Mouse (Mus musculus) CH12.LX (cell line): ENCODE results near the gene Siah3. TPM values are rescaled to one million over a fixed set of nuclear protein-coding genes. Genes with fewer than 3 reads are reported as not detected.

Experiments used
- DNase-seq: peaks from one replicate; pipeline ENCODE4 v3.0.0-alpha.2; 2013; ENCODE audit errors: extremely low read depth
- H3K27ac ChIP-seq: 2 replicates; pipeline ENCODE4 v1.5.1; 2012; ENCODE audit warnings: low read depth, mild to moderate bottlenecking, control low read depth, moderate library complexity; ENCODE audit not compliant: insufficient read depth
- H3K27me3 ChIP-seq: replicated peaks from 2 replicates; pipeline ENCODE3; 2012; ENCODE audit warnings: inconsistent platforms
- H3K36me3 ChIP-seq, 2 experiments: replicated peaks in 1 of 2; 2 replicates each; pipeline versions ENCODE3 to v1.6.1; 2012; ENCODE audit warnings: inconsistent platforms in 1 of 2, low read length in 1 of 2, mild to moderate bottlenecking in 1 of 2, mixed read lengths in 1 of 2, moderate library complexity in 1 of 2; ENCODE audit not compliant: control insufficient read depth in 1 of 2, insufficient read depth in 1 of 2
- H3K4me1 ChIP-seq, 2 experiments: 2 replicates each; pipeline ENCODE4 v1.6.1; 2012; ENCODE audit warnings: inconsistent platforms in 1 of 2, moderate library complexity in 1 of 2; ENCODE audit not compliant: insufficient read depth in 2 of 2, control insufficient read depth in 1 of 2
- H3K4me2 ChIP-seq: 2 replicates; pipeline ENCODE4 v1.6.1; 2012; ENCODE audit warnings: low read depth, mild to moderate bottlenecking, control low read depth; ENCODE audit not compliant: poor library complexity, insufficient read depth, severe bottlenecking
- H3K4me3 ChIP-seq, 3 experiments: fragments of 150-350 bp in 1 of 3; sonication (generic) in 1 of 3; replicated peaks in 1 of 3; 2 replicates each; pipeline versions ENCODE3 to v1.5.1; 2011 to 2012; ENCODE audit warnings: low read depth in 2 of 3, low read length in 2 of 3, mild to moderate bottlenecking in 2 of 3, moderate library complexity in 2 of 3, control low read depth in 1 of 3, improper control_type of control experiment in 1 of 3, inconsistent platforms in 1 of 3, mixed read lengths in 1 of 3; ENCODE audit not compliant: poor library complexity in 1 of 3
- H3K79me2 ChIP-seq: replicated peaks from 2 replicates; pipeline ENCODE4 v1.6.1; 2012; ENCODE audit warnings: mild to moderate bottlenecking, moderate library complexity; ENCODE audit not compliant: control insufficient read depth, poor library complexity, insufficient read depth, severe bottlenecking; ENCODE audit errors: extremely low read depth
- H3K9ac ChIP-seq: 2 replicates; pipeline ENCODE4 v1.6.1; 2012; ENCODE audit warnings: low read depth, mild to moderate bottlenecking, control low read depth, moderate library complexity; ENCODE audit not compliant: insufficient read depth
- H3K9me3 ChIP-seq: replicated peaks from 2 replicates; pipeline ENCODE3; 2012; ENCODE audit warnings: low read length, inconsistent platforms, mixed read lengths
- CHD2 ChIP-seq: IDR thresholded peaks from 2 replicates; pipeline ENCODE4 v1.6.1; 2011; ENCODE audit warnings: low read length, improper control_type of control experiment
- E2F4 ChIP-seq: IDR thresholded peaks from 2 replicates; pipeline ENCODE4 v1.6.1; 2011; ENCODE audit warnings: low read depth, low read length, improper control_type of control experiment; ENCODE audit not compliant: insufficient replicate concordance
- ELF1 ChIP-seq: IDR thresholded peaks from 2 replicates; pipeline ENCODE4 v1.6.1; 2014; ENCODE audit warnings: low read depth, mild to moderate bottlenecking, inconsistent platforms, low read length, improper control_type of control experiment
- HCFC1 ChIP-seq: IDR thresholded peaks from 2 replicates; pipeline ENCODE4 v1.6.1; 2012; ENCODE audit warnings: low read depth, mild to moderate bottlenecking, inconsistent platforms, low read length, improper control_type of control experiment
- IRF4 ChIP-seq: IDR thresholded peaks from 2 replicates; pipeline ENCODE4 v1.6.1; 2014; ENCODE audit warnings: low read depth, mild to moderate bottlenecking, inconsistent platforms, low read length, improper control_type of control experiment
- JUN ChIP-seq: IDR thresholded peaks from 2 replicates; pipeline ENCODE4 v1.6.1; 2011; ENCODE audit warnings: low read depth, mild to moderate bottlenecking, low read length, improper control_type of control experiment, moderate library complexity; ENCODE audit not compliant: insufficient read depth
- JUND ChIP-seq: conservative IDR thresholded peaks from 2 replicates; pipeline ENCODE4 v1.6.1; 2011; ENCODE audit warnings: low read depth, low read length, improper control_type of control experiment
- MAX ChIP-seq: IDR thresholded peaks from 2 replicates; pipeline ENCODE4 v1.6.1; 2011; ENCODE audit warnings: low read length, improper control_type of control experiment
- MAZ ChIP-seq: IDR thresholded peaks from 2 replicates; pipeline ENCODE4 v1.6.1; 2012; ENCODE audit warnings: low read depth, mild to moderate bottlenecking, inconsistent platforms, low read length, improper control_type of control experiment, moderate library complexity
- MEF2A ChIP-seq: IDR thresholded peaks from 2 replicates; pipeline ENCODE4 v1.6.1; 2014; ENCODE audit warnings: low read depth, mild to moderate bottlenecking, inconsistent platforms, low read length, improper control_type of control experiment, borderline replicate concordance
- MXI1 ChIP-seq: IDR thresholded peaks from 2 replicates; pipeline ENCODE4 v1.6.1; 2011; ENCODE audit warnings: mild to moderate bottlenecking, low read depth, low read length, improper control_type of control experiment
- MYC ChIP-seq: IDR thresholded peaks from 2 replicates; pipeline ENCODE4 v1.6.1; 2011; ENCODE audit warnings: low read depth, mild to moderate bottlenecking, improper control_type of control experiment, low read length
- NELFE ChIP-seq: IDR thresholded peaks from 2 replicates; pipeline ENCODE4 v1.6.1; 2011; ENCODE audit warnings: low read depth, low read length, improper control_type of control experiment
- NRF1 ChIP-seq: IDR thresholded peaks from 2 replicates; pipeline ENCODE4 v1.6.1; 2014; ENCODE audit warnings: low read depth, mild to moderate bottlenecking, inconsistent platforms, low read length, improper control_type of control experiment, moderate library complexity
- PAX5 ChIP-seq: IDR thresholded peaks from 2 replicates; pipeline ENCODE4 v1.6.1; 2012; ENCODE audit warnings: low read length, inconsistent platforms, mixed read lengths
- POLR2A ChIP-seq: IDR thresholded peaks from 2 replicates; pipeline ENCODE4 v1.6.1; 2011; ENCODE audit warnings: low read depth, mild to moderate bottlenecking, improper control_type of control experiment, low read length
- POLR2AphosphoS2 ChIP-seq: IDR thresholded peaks from 2 replicates; pipeline ENCODE4 v1.6.1; 2011; ENCODE audit warnings: low read depth, low read length, improper control_type of control experiment
- RAD21 ChIP-seq: IDR thresholded peaks from 2 replicates; pipeline ENCODE4 v1.6.1; 2011; ENCODE audit warnings: low read depth, mild to moderate bottlenecking, low read length, improper control_type of control experiment, moderate library complexity
- RCOR1 ChIP-seq: conservative IDR thresholded peaks from 2 replicates; pipeline ENCODE4 v1.6.1; 2012; ENCODE audit warnings: low read depth, mild to moderate bottlenecking, inconsistent platforms, low read length, improper control_type of control experiment
- SIN3A ChIP-seq: IDR thresholded peaks from 2 replicates; pipeline ENCODE4 v1.6.1; 2012; ENCODE audit warnings: low read length, improper control_type of control experiment, inconsistent platforms
- TCF12 ChIP-seq: IDR thresholded peaks from 2 replicates; pipeline ENCODE4 v1.6.1; 2014; ENCODE audit warnings: low read depth, mild to moderate bottlenecking, inconsistent platforms, low read length, improper control_type of control experiment
- UBTF ChIP-seq: IDR thresholded peaks from 2 replicates; pipeline ENCODE4 v1.6.1; 2012; ENCODE audit warnings: low read depth, mild to moderate bottlenecking, inconsistent platforms, low read length, improper control_type of control experiment, moderate library complexity
- USF2 ChIP-seq: conservative IDR thresholded peaks from 2 replicates; pipeline ENCODE4 v1.6.1; 2011; ENCODE audit warnings: low read depth, low read length, improper control_type of control experiment
- ZMIZ1 ChIP-seq: IDR thresholded peaks from 2 replicates; pipeline ENCODE4 v1.6.1; 2012; ENCODE audit warnings: low read depth, mild to moderate bottlenecking, inconsistent platforms, low read length, improper control_type of control experiment
- ZNF384 ChIP-seq: IDR thresholded peaks from 2 replicates; pipeline ENCODE4 v1.6.1; 2012; ENCODE audit warnings: low read depth, low read length, improper control_type of control experiment, inconsistent platforms
- dilution Hi-C: fragments of 300-500 bp; cut with MboI; formaldehyde crosslinking; loops from 2 replicates; pipeline ENCODE4 v1.14.3; 2020; ENCODE audit warnings: low sequenced_read_pairs; ENCODE audit not compliant: extremely low pct_unique_long_range_greater_than_20kb, extremely low pct_ligation_motif_present
- in situ Hi-C: fragments of 300-500 bp; cut with MboI; formaldehyde crosslinking; loops from 3 replicates; pipeline ENCODE4 v1.14.3; 2019; ENCODE audit warnings: low sequenced_read_pairs, low pct_ligation_motif_present, low pct_unique_long_range_greater_than_20kb, mixed read lengths
- polyA plus RNA-seq: library from polyadenylated mRNA; unstranded; fragments of >175 nt; gene quantifications from 2 replicates; pipeline ENCODE4 v1.2.1, GENCODE M21; 2012; ENCODE audit warnings: low read depth; ENCODE audit not compliant: insufficient read length
- total RNA-seq, 2 experiments: library from RNA; depleted of rRNA; stranded (reverse); fragments of 300-350 nt in 1 of 2; fragments of >200 nt in 1 of 2; gene quantifications; 2 replicates each; pipeline ENCODE4 v1.2.3; 2012 to 2014

Gene Siah3
- total and polyA plus RNA-seq, 3 experiments = not detected

DNA sequence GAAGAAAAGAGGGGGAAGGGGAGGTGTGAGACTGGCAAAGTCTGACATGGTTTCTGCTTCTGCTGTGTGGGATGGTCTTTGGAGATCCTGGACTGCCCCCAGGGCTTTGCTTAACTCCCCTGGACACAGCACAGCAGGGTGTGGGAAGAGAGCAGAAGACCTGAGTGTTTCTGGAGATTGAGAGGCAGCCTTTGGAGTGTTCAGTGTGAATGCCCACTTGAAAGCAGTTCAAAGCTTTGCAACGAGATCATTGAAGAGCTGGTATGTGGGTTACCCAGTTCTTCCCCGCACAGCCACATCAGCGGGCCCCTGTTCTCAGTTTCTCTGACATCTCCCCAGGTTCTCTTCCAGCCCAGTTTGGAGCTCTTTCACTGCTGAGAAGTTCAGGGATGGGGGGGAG is 4.7 kb downstream of the Siah3 start:
- Histone ChIP-seq H3K9ac (no peak overlapping the region), H3K4me1 (peaks cover 2 to 18% of the 10 kb centered on the region in 2 experiments; a peak in 3 of 4 replicates), H3K9me3 (peaks cover 3% of the 10 kb centered on the region), H3K79me2 (no peaks in the 10 kb centered on the region), H3K4me2 (no peak overlapping the region), H3K27me3 (peaks cover 5% of the 10 kb centered on the region), H3K4me3 (no peak overlapping the region), H3K27ac (no peak overlapping the region), H3K36me3 (no peaks in the 10 kb centered on the region)
- TF ChIP-seq ELF1 (no peak), MXI1 (no peak), ZMIZ1 (no peak), MEF2A (no peak), CHD2 (no peak), JUND (no peak), MYC (no peak), SIN3A (no peak), E2F4 (no peak), UBTF (no peak), HCFC1 (no peak)
- dilution Hi-C loops = no loop called here
- DNase-seq = no peak
- in situ Hi-C loops = no loop called here

DNA sequence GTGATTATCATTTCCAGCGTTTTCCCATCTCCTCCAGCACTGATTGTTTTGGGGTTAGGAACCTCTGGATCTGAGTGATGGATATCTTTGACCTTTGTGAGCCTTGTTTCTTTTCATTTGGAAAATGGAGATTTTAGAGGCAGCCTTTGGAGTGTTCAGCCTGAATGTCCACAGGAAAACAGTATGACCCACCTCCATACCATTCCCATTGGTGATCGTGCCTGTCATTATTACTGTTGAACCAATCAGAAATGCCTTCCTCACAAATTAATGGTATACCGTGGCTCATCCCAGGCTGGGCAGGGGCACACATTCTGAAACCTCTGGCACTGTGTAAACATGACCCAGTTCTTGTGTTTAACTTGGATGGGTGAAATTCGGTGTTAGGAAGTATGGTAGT is 6.0 kb downstream of the Siah3 start:
- Histone ChIP-seq H3K4me3 (no peak overlapping the region), H3K4me2 (no peak overlapping the region), H3K9me3 (peaks cover 3% of the 10 kb centered on the region), H3K27me3 (peaks cover 5% of the 10 kb centered on the region), H3K79me2 (no peaks in the 10 kb centered on the region), H3K27ac (no peak overlapping the region), H3K36me3 (no peaks in the 10 kb centered on the region), H3K9ac (no peak overlapping the region), H3K4me1 (peaks cover 2 to 14% of the 10 kb centered on the region in 2 experiments; a peak in 3 of 4 replicates)
- dilution Hi-C loops = no loop called here
- DNase-seq = no peak
- TF ChIP-seq CHD2 (no peak), POLR2AphosphoS2 (no peak), ZMIZ1 (no peak), ZNF384 (no peak), RAD21 (no peak), NRF1 (no peak), IRF4 (no peak), USF2 (no peak), TCF12 (no peak), E2F4 (no peak), MAZ (no peak), MAX (no peak), POLR2A (no peak), MYC (no peak), PAX5 (no peak), RCOR1 (no peak), MEF2A (no peak), NELFE (no peak), JUN (no peak), HCFC1 (no peak)
- in situ Hi-C loops = no loop called here
